Mouse (Mus musculus) CH12.LX (cell line): ENCODE results near the gene Nup210l.

ENCODE experiments used
- CTCF ChIP-seq, 2 experiments: IDR thresholded peaks in 1 of 2; conservative IDR thresholded peaks in 1 of 2; 2 replicates each; pipeline ENCODE4 v1.5.1; 2011 to 2012; ENCODE audit warnings: low read depth in 2 of 2, low read length in 2 of 2, improper control_type of control experiment in 1 of 2, inconsistent platforms in 1 of 2, mild to moderate bottlenecking in 1 of 2, moderate library complexity in 1 of 2
- E2F4 ChIP-seq: IDR thresholded peaks from 2 replicates; pipeline ENCODE4 v1.6.1; 2011; ENCODE audit warnings: low read depth, low read length, improper control_type of control experiment; ENCODE audit not compliant: insufficient replicate concordance
- JUND ChIP-seq: conservative IDR thresholded peaks from 2 replicates; pipeline ENCODE4 v1.6.1; 2011; ENCODE audit warnings: low read depth, low read length, improper control_type of control experiment
- MAFK ChIP-seq: IDR thresholded peaks from 2 replicates; pipeline ENCODE4 v1.6.1; 2011; ENCODE audit warnings: low read length, improper control_type of control experiment; ENCODE audit not compliant: insufficient replicate concordance
- MAZ ChIP-seq: IDR thresholded peaks from 2 replicates; pipeline ENCODE4 v1.6.1; 2012; ENCODE audit warnings: low read depth, mild to moderate bottlenecking, inconsistent platforms, low read length, improper control_type of control experiment, moderate library complexity
- SMC3 ChIP-seq: IDR thresholded peaks from 2 replicates; pipeline ENCODE4 v1.6.1; 2011; ENCODE audit warnings: low read depth, low read length, improper control_type of control experiment
- USF1 ChIP-seq: IDR thresholded peaks from 2 replicates; pipeline ENCODE4 v1.6.1; 2014; ENCODE audit warnings: low read depth, mild to moderate bottlenecking, inconsistent platforms, low read length, improper control_type of control experiment

- no peak for TF ChIP-seq CTCF (conservative IDR thresholded peaks at IDR 0.05 in 1 of 2, IDR thresholded peaks at IDR 0.05 in 1 of 2; ENCODE audit: low read depth in 2 of 2, low read length in 2 of 2)
- TF ChIP-seq MAZ = peak; percentile 99
- TF ChIP-seq USF1 = no peak
- TF ChIP-seq JUND = no peak
- TF ChIP-seq E2F4 = no peak
- TF ChIP-seq MAFK = 0 out of 2 replicates have a peak, but pooled peaks have one; percentile 24
- no peak for TF ChIP-seq SMC3
Measured at GRCm38 (mm10) chr3:90079763-90080497, 24.0 kb upstream of the Nup210l start.
